Mouse (Mus musculus) intestine, postnatal 0 days (tissue): Measurements from ENCODE around the gene Aldh3a2. TPM values are rescaled to one million over a fixed set of nuclear protein-coding genes. Genes with fewer than 3 reads are reported as not detected.

ENCODE experiments used
- ATAC-seq: fragments of 200-750 bp; cut with Nextera tagmentation; 2 replicates; pipeline ENCODE4 v1.8.0; 2017; ENCODE audit warnings: mild to moderate bottlenecking, moderate TSS enrichment, moderate library complexity
- H3K27ac ChIP-seq: fragments of 300-500 bp; sonication (generic); 2 replicates; pipeline ENCODE4 v1.5.1; 2014; ENCODE audit warnings: mild to moderate bottlenecking, low read depth, low read length, moderate library complexity
- H3K27me3 ChIP-seq: fragments of 300-500 bp; sonication (generic); replicated peaks from 2 replicates; pipeline ENCODE4 v1.6.1; 2014; ENCODE audit warnings: low read length, mixed read lengths; ENCODE audit not compliant: control insufficient read depth, insufficient read depth
- H3K36me3 ChIP-seq: fragments of 300-500 bp; sonication (generic); 2 replicates; pipeline ENCODE4 v1.6.1; 2014; ENCODE audit warnings: mild to moderate bottlenecking, moderate library complexity; ENCODE audit not compliant: control insufficient read depth, insufficient read depth
- H3K4me1 ChIP-seq: fragments of 300-500 bp; sonication (generic); replicated peaks from 2 replicates; pipeline ENCODE4 v1.6.1; 2014; ENCODE audit warnings: antibody characterized with exemption, low read length, mixed read lengths; ENCODE audit not compliant: control insufficient read depth, insufficient read depth
- H3K4me2 ChIP-seq: fragments of 300-500 bp; sonication (generic); replicated peaks from 2 replicates; pipeline ENCODE4 v1.6.1; 2014; ENCODE audit warnings: low read depth, mild to moderate bottlenecking, moderate library complexity
- H3K4me3 ChIP-seq: fragments of 300-500 bp; sonication (generic); 2 replicates; pipeline ENCODE4 v1.5.1; 2014; ENCODE audit warnings: low read depth, low read length
- H3K9ac ChIP-seq: fragments of 300-500 bp; sonication (generic); 2 replicates; pipeline ENCODE4 v1.6.1; 2014; ENCODE audit warnings: mild to moderate bottlenecking, low read depth, low read length
- H3K9me3 ChIP-seq: fragments of 300-500 bp; sonication (generic); 2 replicates; pipeline ENCODE4 v1.6.1; 2016; ENCODE audit warnings: mixed run types; ENCODE audit not compliant: control insufficient read depth
- CTCF ChIP-seq: sonication (generic); IDR thresholded peaks from 2 replicates; pipeline ENCODE4 v1.5.1; 2016; ENCODE audit warnings: low read depth, mild to moderate bottlenecking, control low read depth, antibody characterized with exemption, moderate library complexity
- WGBS: fragments of 180-500 bp; shearing (Covaris S2); extraction: QIAGEN DNeasy Blood & Tissue Kit; methylation state at CpG from one replicate; pipeline ENCODE4 v1.1.7; 2014; 5-methylcytosine and 5-hydroxymethylcytosine counted together
- polyA plus RNA-seq: library from polyadenylated mRNA; unstranded; fragments of >200 nt; fragmentation: Nextera tagmentation; extraction: Ambion mirVana; gene quantifications from 2 replicates; pipeline ENCODE4 v1.2.1, GENCODE M21; 2015

The Aldh3a2 gene
- polyA plus RNA-seq, 1 experiment from 2014 or later = 63.1 TPM

DNA sequence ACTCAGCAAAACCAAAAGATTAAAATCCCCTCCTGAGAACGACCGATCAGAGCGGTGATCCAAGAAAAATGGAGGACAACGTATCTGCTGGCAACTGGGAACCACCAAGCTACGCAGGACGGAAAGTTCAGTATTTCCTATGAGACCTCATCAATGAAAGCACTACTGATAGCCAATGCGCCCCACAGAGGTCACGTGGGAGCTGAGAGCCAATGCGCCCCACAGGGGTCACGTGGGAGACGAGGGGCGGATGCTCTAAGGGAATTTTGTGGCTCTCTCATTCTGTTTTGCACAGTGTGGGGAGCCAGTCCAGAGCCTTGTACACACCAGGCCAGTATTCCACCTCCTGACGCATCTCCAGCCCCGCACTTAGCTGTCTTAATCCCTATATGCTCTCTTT, 4.7 kb downstream of the Aldh3a2 start:
- Histone ChIP-seq H3K27ac (no peak overlapping the region), H3K4me1 (peaks cover 5% of the 10 kb centered on the region; the same call in 1 of the 2 replicates), H3K27me3 (no peaks in the 10 kb centered on the region), H3K9me3 (no peaks in the 10 kb centered on the region), H3K36me3 (peaks cover 62% of the 10 kb centered on the region), H3K4me2 (no peak overlapping the region), H3K9ac (no peak overlapping the region), H3K4me3 (no peak overlapping the region)
- 95% methylated on average over 14 of the region's 14 CpGs for WGBS
- no peak for TF ChIP-seq CTCF
- no peak for ATAC-seq

DNA sequence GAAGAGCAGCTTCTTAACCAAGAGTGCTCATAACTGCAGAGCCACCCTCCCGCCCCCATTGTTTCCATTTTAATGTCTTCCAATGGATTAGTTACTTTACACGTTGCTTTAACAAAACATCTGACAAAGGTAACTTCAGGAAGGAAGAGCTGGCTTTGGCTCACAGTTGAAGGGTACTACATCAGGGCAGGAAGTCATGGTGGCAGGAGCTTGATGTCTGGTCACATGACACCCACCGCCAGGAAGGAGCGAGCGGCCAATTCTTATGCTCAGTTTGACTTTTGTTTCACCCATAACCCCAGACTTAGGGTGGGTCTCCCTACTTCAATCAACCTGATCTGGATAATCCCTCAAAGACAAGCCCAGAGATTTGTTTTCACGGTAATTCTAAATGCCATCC, 8.2 kb downstream of the Aldh3a2 start:
- Histone ChIP-seq H3K4me3 (no peak overlapping the region), H3K36me3 (peaks cover 84% of the 10 kb centered on the region), H3K9me3 (no peaks in the 10 kb centered on the region), H3K27ac (no peak overlapping the region), H3K27me3 (no peaks in the 10 kb centered on the region), H3K9ac (no peak overlapping the region), H3K4me2 (no peak overlapping the region), H3K4me1 (no peaks in the 10 kb centered on the region)
- WGBS = 94% methylated on average over 6 of the region's 6 CpGs
- ATAC-seq = no peak
- TF ChIP-seq CTCF = no peak

- no peaks in the 10 kb centered on the region for H3K9me3 ChIP-seq
- 95% methylated on average over 12 of the region's 12 CpGs for WGBS
- H3K36me3 ChIP-seq = peaks cover 90% of the 10 kb centered on the region
- H3K27me3 ChIP-seq = no peaks in the 10 kb centered on the region
- H3K4me1 ChIP-seq = no peaks in the 10 kb centered on the region
- no peak overlapping the region for H3K4me3 ChIP-seq
- no peak overlapping the region for H3K27ac ChIP-seq
- no peak for TF ChIP-seq CTCF
- no peak overlapping the region for H3K4me2 ChIP-seq
- no peak overlapping the region for H3K9ac ChIP-seq
- ATAC-seq = no peak
Observed at GRCm38 (mm10) chr11:61252807-61253206, 14.5 kb downstream of the Aldh3a2 start.

GRCm38 (mm10) chr11:61251741-61252140, 15.5 kb downstream of the Aldh3a2 start:
- 93% methylated on average over 10 of the region's 10 CpGs for WGBS
- Histone ChIP-seq H3K4me2 (no peak overlapping the region), H3K9ac (no peak overlapping the region), H3K27ac (0 out of 2 replicates have a peak overlapping the region, but pooled peaks have one; percentile 15), H3K9me3 (no peaks in the 10 kb centered on the region), H3K4me3 (no peak overlapping the region), H3K27me3 (no peaks in the 10 kb centered on the region), H3K4me1 (no peaks in the 10 kb centered on the region), H3K36me3 (peaks cover 89% of the 10 kb centered on the region)
- no peak for ATAC-seq
- no peak for TF ChIP-seq CTCF

- peaks cover 50% of the 10 kb centered on the region for H3K36me3 ChIP-seq
- H3K27ac ChIP-seq = no peak overlapping the region
- TF ChIP-seq CTCF = no peak
- 87% methylated on average over 7 of the region's 7 CpGs for WGBS
- no peaks in the 10 kb centered on the region for H3K9me3 ChIP-seq
- no peak overlapping the region for H3K9ac ChIP-seq
- ATAC-seq = no peak
- no peak overlapping the region for H3K4me3 ChIP-seq
- H3K4me1 ChIP-seq = no peaks in the 10 kb centered on the region
- H3K27me3 ChIP-seq = no peaks in the 10 kb centered on the region
- H3K4me2 ChIP-seq = no peak overlapping the region
Observed at GRCm38 (mm10) chr11:61244406-61244805, 22.9 kb downstream of the Aldh3a2 start.

DNA sequence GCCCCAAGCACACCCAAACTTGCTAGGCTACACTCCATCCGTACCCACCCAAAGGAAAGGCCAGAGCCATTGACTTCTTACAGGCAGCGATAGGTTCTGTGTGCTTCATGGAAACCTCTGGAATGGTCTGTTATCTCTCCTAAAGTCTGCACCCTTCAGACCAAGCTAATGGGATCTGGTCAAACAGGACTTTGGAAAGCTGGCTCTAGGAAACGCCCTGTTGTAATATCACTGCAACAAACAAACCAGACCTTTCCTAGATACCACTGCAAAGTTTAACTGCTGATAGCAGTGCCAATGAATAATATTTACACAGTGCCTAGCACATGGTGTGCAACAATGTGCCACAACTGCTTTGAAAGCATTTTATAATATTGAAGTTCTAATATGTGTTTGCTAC, 31.2 kb downstream of the Aldh3a2 start:
- no peak for TF ChIP-seq CTCF
- no peak overlapping the region for H3K4me3 ChIP-seq
- no peak overlapping the region for H3K4me2 ChIP-seq
- 49% methylated on average over 3 of the region's 3 CpGs for WGBS
- H3K27me3 ChIP-seq = no peaks in the 10 kb centered on the region
- H3K9ac ChIP-seq = no peak overlapping the region
- no peaks in the 10 kb centered on the region for H3K4me1 ChIP-seq
- no peak overlapping the region for H3K27ac ChIP-seq
- H3K9me3 ChIP-seq = no peaks in the 10 kb centered on the region
- ATAC-seq = peak; percentile 50; the same call in 1 of the 2 replicates
- H3K36me3 ChIP-seq = no peaks in the 10 kb centered on the region

- no peak overlapping the region for H3K9ac ChIP-seq
- no peaks in the 10 kb centered on the region for H3K4me1 ChIP-seq
- no peak for ATAC-seq
Observed at GRCm38 (mm10) chr11:61234174-61234573, 33.1 kb downstream of the Aldh3a2 start.

More at GRCm38 (mm10) chr11:61234174-61234573, 33.1 kb downstream of the Aldh3a2 start:
- no peaks in the 10 kb centered on the region for H3K27me3 ChIP-seq
- WGBS = 25% methylated on average over 5 of the region's 5 CpGs
- no peak for TF ChIP-seq CTCF
- H3K4me2 ChIP-seq = no peak overlapping the region
- H3K36me3 ChIP-seq = no peaks in the 10 kb centered on the region
- H3K4me3 ChIP-seq = no peak overlapping the region
- H3K9me3 ChIP-seq = no peaks in the 10 kb centered on the region
- H3K27ac ChIP-seq = no peak overlapping the region
